Mouse (Mus musculus) CH12.LX (cell line): ENCODE data around the gene Lrrc63. TPM values are rescaled to one million over a fixed set of nuclear protein-coding genes. Genes with fewer than 3 reads are reported as not detected.

ENCODE experiments used
- DNase-seq: peaks from one replicate; pipeline ENCODE4 v3.0.0-alpha.2; 2013; ENCODE audit errors: extremely low read depth
- H3K27ac ChIP-seq: 2 replicates; pipeline ENCODE4 v1.5.1; 2012; ENCODE audit warnings: low read depth, mild to moderate bottlenecking, control low read depth, moderate library complexity; ENCODE audit not compliant: insufficient read depth
- H3K27me3 ChIP-seq: replicated peaks from 2 replicates; pipeline ENCODE3; 2012; ENCODE audit warnings: inconsistent platforms
- H3K36me3 ChIP-seq, 2 experiments: replicated peaks in 1 of 2; 2 replicates each; pipeline versions ENCODE3 to v1.6.1; 2012; ENCODE audit warnings: inconsistent platforms in 1 of 2, low read length in 1 of 2, mild to moderate bottlenecking in 1 of 2, mixed read lengths in 1 of 2, moderate library complexity in 1 of 2; ENCODE audit not compliant: control insufficient read depth in 1 of 2, insufficient read depth in 1 of 2
- H3K4me1 ChIP-seq, 2 experiments: 2 replicates each; pipeline ENCODE4 v1.6.1; 2012; ENCODE audit warnings: inconsistent platforms in 1 of 2, moderate library complexity in 1 of 2; ENCODE audit not compliant: insufficient read depth in 2 of 2, control insufficient read depth in 1 of 2
- H3K4me2 ChIP-seq: 2 replicates; pipeline ENCODE4 v1.6.1; 2012; ENCODE audit warnings: low read depth, mild to moderate bottlenecking, control low read depth; ENCODE audit not compliant: poor library complexity, insufficient read depth, severe bottlenecking
- H3K4me3 ChIP-seq, 3 experiments: fragments of 150-350 bp in 1 of 3; sonication (generic) in 1 of 3; replicated peaks in 1 of 3; 2 replicates each; pipeline versions ENCODE3 to v1.5.1; 2011 to 2012; ENCODE audit warnings: low read depth in 2 of 3, low read length in 2 of 3, mild to moderate bottlenecking in 2 of 3, moderate library complexity in 2 of 3, control low read depth in 1 of 3, improper control_type of control experiment in 1 of 3, inconsistent platforms in 1 of 3, mixed read lengths in 1 of 3; ENCODE audit not compliant: poor library complexity in 1 of 3
- H3K79me2 ChIP-seq: replicated peaks from 2 replicates; pipeline ENCODE4 v1.6.1; 2012; ENCODE audit warnings: mild to moderate bottlenecking, moderate library complexity; ENCODE audit not compliant: control insufficient read depth, poor library complexity, insufficient read depth, severe bottlenecking; ENCODE audit errors: extremely low read depth
- H3K9ac ChIP-seq: 2 replicates; pipeline ENCODE4 v1.6.1; 2012; ENCODE audit warnings: low read depth, mild to moderate bottlenecking, control low read depth, moderate library complexity; ENCODE audit not compliant: insufficient read depth
- H3K9me3 ChIP-seq: replicated peaks from 2 replicates; pipeline ENCODE3; 2012; ENCODE audit warnings: low read length, inconsistent platforms, mixed read lengths
- CHD1 ChIP-seq: IDR thresholded peaks from 2 replicates; pipeline ENCODE4 v1.6.1; 2012; ENCODE audit warnings: low read depth, low read length, improper control_type of control experiment, inconsistent platforms
- CTCF ChIP-seq, 2 experiments: IDR thresholded peaks in 1 of 2; conservative IDR thresholded peaks in 1 of 2; 2 replicates each; pipeline ENCODE4 v1.5.1; 2011 to 2012; ENCODE audit warnings: low read depth in 2 of 2, low read length in 2 of 2, improper control_type of control experiment in 1 of 2, inconsistent platforms in 1 of 2, mild to moderate bottlenecking in 1 of 2, moderate library complexity in 1 of 2
- E2F4 ChIP-seq: IDR thresholded peaks from 2 replicates; pipeline ENCODE4 v1.6.1; 2011; ENCODE audit warnings: low read depth, low read length, improper control_type of control experiment; ENCODE audit not compliant: insufficient replicate concordance
- ETS1 ChIP-seq: conservative IDR thresholded peaks from 2 replicates; pipeline ENCODE4 v1.6.1; 2012; ENCODE audit warnings: low read depth, mild to moderate bottlenecking, inconsistent platforms, low read length, improper control_type of control experiment, moderate library complexity
- GABPA ChIP-seq: IDR thresholded peaks from 2 replicates; pipeline ENCODE4 v1.6.1; 2012; ENCODE audit warnings: low read depth, low read length, improper control_type of control experiment, inconsistent platforms; ENCODE audit not compliant: insufficient replicate concordance
- HCFC1 ChIP-seq: IDR thresholded peaks from 2 replicates; pipeline ENCODE4 v1.6.1; 2012; ENCODE audit warnings: low read depth, mild to moderate bottlenecking, inconsistent platforms, low read length, improper control_type of control experiment
- JUN ChIP-seq: IDR thresholded peaks from 2 replicates; pipeline ENCODE4 v1.6.1; 2011; ENCODE audit warnings: low read depth, mild to moderate bottlenecking, low read length, improper control_type of control experiment, moderate library complexity; ENCODE audit not compliant: insufficient read depth
- JUND ChIP-seq: conservative IDR thresholded peaks from 2 replicates; pipeline ENCODE4 v1.6.1; 2011; ENCODE audit warnings: low read depth, low read length, improper control_type of control experiment
- MAX ChIP-seq: IDR thresholded peaks from 2 replicates; pipeline ENCODE4 v1.6.1; 2011; ENCODE audit warnings: low read length, improper control_type of control experiment
- MAZ ChIP-seq: IDR thresholded peaks from 2 replicates; pipeline ENCODE4 v1.6.1; 2012; ENCODE audit warnings: low read depth, mild to moderate bottlenecking, inconsistent platforms, low read length, improper control_type of control experiment, moderate library complexity
- MYC ChIP-seq: IDR thresholded peaks from 2 replicates; pipeline ENCODE4 v1.6.1; 2011; ENCODE audit warnings: low read depth, mild to moderate bottlenecking, improper control_type of control experiment, low read length
- NELFE ChIP-seq: IDR thresholded peaks from 2 replicates; pipeline ENCODE4 v1.6.1; 2011; ENCODE audit warnings: low read depth, low read length, improper control_type of control experiment
- NRF1 ChIP-seq: IDR thresholded peaks from 2 replicates; pipeline ENCODE4 v1.6.1; 2014; ENCODE audit warnings: low read depth, mild to moderate bottlenecking, inconsistent platforms, low read length, improper control_type of control experiment, moderate library complexity
- PAX5 ChIP-seq: IDR thresholded peaks from 2 replicates; pipeline ENCODE4 v1.6.1; 2012; ENCODE audit warnings: low read length, inconsistent platforms, mixed read lengths
- RAD21 ChIP-seq: IDR thresholded peaks from 2 replicates; pipeline ENCODE4 v1.6.1; 2011; ENCODE audit warnings: low read depth, mild to moderate bottlenecking, low read length, improper control_type of control experiment, moderate library complexity
- RCOR1 ChIP-seq: conservative IDR thresholded peaks from 2 replicates; pipeline ENCODE4 v1.6.1; 2012; ENCODE audit warnings: low read depth, mild to moderate bottlenecking, inconsistent platforms, low read length, improper control_type of control experiment
- SIN3A ChIP-seq: IDR thresholded peaks from 2 replicates; pipeline ENCODE4 v1.6.1; 2012; ENCODE audit warnings: low read length, improper control_type of control experiment, inconsistent platforms
- TBP ChIP-seq: conservative IDR thresholded peaks from 2 replicates; pipeline ENCODE4 v1.6.1; 2011; ENCODE audit warnings: low read depth, low read length, improper control_type of control experiment
- TCF12 ChIP-seq: IDR thresholded peaks from 2 replicates; pipeline ENCODE4 v1.6.1; 2014; ENCODE audit warnings: low read depth, mild to moderate bottlenecking, inconsistent platforms, low read length, improper control_type of control experiment
- UBTF ChIP-seq: IDR thresholded peaks from 2 replicates; pipeline ENCODE4 v1.6.1; 2012; ENCODE audit warnings: low read depth, mild to moderate bottlenecking, inconsistent platforms, low read length, improper control_type of control experiment, moderate library complexity
- USF1 ChIP-seq: IDR thresholded peaks from 2 replicates; pipeline ENCODE4 v1.6.1; 2014; ENCODE audit warnings: low read depth, mild to moderate bottlenecking, inconsistent platforms, low read length, improper control_type of control experiment
- ZC3H11A ChIP-seq: IDR thresholded peaks from 2 replicates; pipeline ENCODE4 v1.6.1; 2012; ENCODE audit warnings: low read depth, mild to moderate bottlenecking, inconsistent platforms, low read length, improper control_type of control experiment
- ZKSCAN1 ChIP-seq: IDR thresholded peaks from 2 replicates; pipeline ENCODE4 v1.6.1; 2012; ENCODE audit warnings: low read depth, inconsistent platforms, low read length, improper control_type of control experiment, borderline replicate concordance
- ZNF384 ChIP-seq: IDR thresholded peaks from 2 replicates; pipeline ENCODE4 v1.6.1; 2012; ENCODE audit warnings: low read depth, low read length, improper control_type of control experiment, inconsistent platforms
- dilution Hi-C: fragments of 300-500 bp; cut with MboI; formaldehyde crosslinking; loops from 2 replicates; pipeline ENCODE4 v1.14.3; 2020; ENCODE audit warnings: low sequenced_read_pairs; ENCODE audit not compliant: extremely low pct_unique_long_range_greater_than_20kb, extremely low pct_ligation_motif_present
- in situ Hi-C: fragments of 300-500 bp; cut with MboI; formaldehyde crosslinking; loops from 3 replicates; pipeline ENCODE4 v1.14.3; 2019; ENCODE audit warnings: low sequenced_read_pairs, low pct_ligation_motif_present, low pct_unique_long_range_greater_than_20kb, mixed read lengths
- polyA plus RNA-seq: library from polyadenylated mRNA; unstranded; fragments of >175 nt; gene quantifications from 2 replicates; pipeline ENCODE4 v1.2.1, GENCODE M21; 2012; ENCODE audit warnings: low read depth; ENCODE audit not compliant: insufficient read length
- total RNA-seq, 2 experiments: library from RNA; depleted of rRNA; stranded (reverse); fragments of 300-350 nt in 1 of 2; fragments of >200 nt in 1 of 2; gene quantifications; 2 replicates each; pipeline ENCODE4 v1.2.3; 2012 to 2014

Lrrc63 gene
- total and polyA plus RNA-seq, 3 experiments: not detected

GRCm38 (mm10) chr14:75174731-75175555 is 44.3 kb upstream of the Lrrc63 start (continued):
- TF ChIP-seq JUND (peak; percentile 38; the same call in 1 of the 2 replicates), USF1 (no peak)

- no peaks in the 10 kb centered on the region for H3K27me3 ChIP-seq
- TF ChIP-seq NRF1: no peak
- no peak for TF ChIP-seq USF1
- TF ChIP-seq ZNF384: no peak
- no peak for TF ChIP-seq UBTF
- no peak for TF ChIP-seq SIN3A
- TF ChIP-seq JUND: no peak
- TF ChIP-seq MAX: no peak
- no peak for TF ChIP-seq ETS1
- no peak for TF ChIP-seq RAD21
- no peak for TF ChIP-seq TBP
- no peak for TF ChIP-seq MYC
- TF ChIP-seq RCOR1: no peak
- dilution Hi-C loops: no loop called here
- no peaks in the 10 kb centered on the region for H3K9me3 ChIP-seq
- no peak overlapping the region for H3K9ac ChIP-seq
- no peak overlapping the region for H3K4me3 ChIP-seq
- in situ Hi-C loops: no loop called here
- no peak overlapping the region for H3K27ac ChIP-seq
- no peak for DNase-seq
- peaks cover 3 to 36% of the 10 kb centered on the region in 2 experiments; a peak in 3 of 4 replicates for H3K4me1 ChIP-seq
- H3K36me3 ChIP-seq: no peaks in the 10 kb centered on the region
- H3K79me2 ChIP-seq: peaks cover 13% of the 10 kb centered on the region
- H3K4me2 ChIP-seq: no peak overlapping the region
These were observed 43.6 kb upstream of the Lrrc63 start for GRCm38 (mm10) chr14:75174296-75174695.

- no peaks in the 10 kb centered on the region for H3K9me3 ChIP-seq
- TF ChIP-seq USF1: no peak
- no peak for TF ChIP-seq CHD1
- TF ChIP-seq NELFE: no peak
- no peak for TF ChIP-seq CTCF (conservative IDR thresholded peaks at IDR 0.05 in 1 of 2, IDR thresholded peaks at IDR 0.05 in 1 of 2; ENCODE audit: low read depth in 2 of 2, low read length in 2 of 2)
- TF ChIP-seq GABPA: no peak
- no peak for TF ChIP-seq HCFC1
- TF ChIP-seq JUN: no peak
- TF ChIP-seq ZC3H11A: no peak
- TF ChIP-seq TCF12: no peak
- no peak for TF ChIP-seq TBP
- no peak for TF ChIP-seq MAZ
- no peak for TF ChIP-seq ZNF384
- no peak for TF ChIP-seq ZKSCAN1
- no peak for TF ChIP-seq NRF1
- TF ChIP-seq E2F4: no peak
- TF ChIP-seq ETS1: no peak
- no peak for TF ChIP-seq MAX
- TF ChIP-seq PAX5: no peak
- H3K36me3 ChIP-seq: no peaks in the 10 kb centered on the region
- no peaks in the 10 kb centered on the region for H3K79me2 ChIP-seq
- H3K27ac ChIP-seq: no peak overlapping the region
- no peak for DNase-seq
- dilution Hi-C loops (no loop called here), in situ Hi-C loops (no loop called here)
- H3K4me3 ChIP-seq: no peak overlapping the region
- peaks cover 3 to 38% of the 10 kb centered on the region in 2 experiments; a peak in 3 of 4 replicates for H3K4me1 ChIP-seq
- H3K4me2 ChIP-seq: no peak overlapping the region
- no peak overlapping the region for H3K9ac ChIP-seq
- no peaks in the 10 kb centered on the region for H3K27me3 ChIP-seq
These were observed 39.9 kb upstream of the Lrrc63 start for GRCm38 (mm10) chr14:75170546-75170945.
